Mouse (Mus musculus) left cerebral cortex, postnatal 25 days (tissue): ENCODE results near the gene Fbxo11. TPM values are rescaled to one million over a fixed set of nuclear protein-coding genes. Genes with fewer than 3 reads are reported as not detected.

Experiments used
- DNase-seq, 2 experiments: peaks; one replicate each; pipeline ENCODE4 v3.0.0; 2022; ENCODE audit warnings: low spot score in 2 of 2, mixed read lengths in 1 of 2
- intact Hi-C: fragments of 180-260 bp; cut with DNase I; formaldehyde crosslinking; loops from one replicate; pipeline ENCODE4 v1.15.1; 2025
- total RNA-seq, 2 experiments: library from RNA; stranded (reverse); gene quantifications; 2 replicates each; pipeline ENCODE4 v1.2.3; 2021

Gene Fbxo11
- total RNA-seq, 2 experiments from 2014 or later: 118 to 119 TPM

- no peak for DNase-seq
- intact Hi-C loops: loop anchor here (5.0 kb wide), 1 partner anchor 374 kb away; the partner anchor contains the start of gene Foxn2
These were observed 3.1 kb upstream of the Fbxo11 start for GRCm38 (mm10) chr17:88068024-88068719.

GRCm38 (mm10) chr17:88067202-88067901 is 2.3 kb upstream of the Fbxo11 start:
- intact Hi-C loops: loop anchor here (2.0 to 5.0 kb wide), 2 partner anchors 375 to 463 kb away; partner anchors contain the start of genes Foxn2 and Ppp1r21
- no peak for DNase-seq

- intact Hi-C loops: loop anchor here (1.0 to 5.0 kb wide), 3 partner anchors 186 to 464 kb away; partner anchors contain the start of genes Foxn2 and Ppp1r21
- no peak for DNase-seq
These were observed 1.7 kb upstream of the Fbxo11 start for GRCm38 (mm10) chr17:88066799-88067198.

- DNase-seq: peak; percentile 89 to 95
- intact Hi-C loops: loop anchor here (1.0 to 5.0 kb wide), 3 partner anchors 186 to 465 kb away; partner anchors contain the start of genes Foxn2 and Ppp1r21
These were observed 933 bp upstream of the Fbxo11 start for GRCm38 (mm10) chr17:88065801-88066646.

- intact Hi-C loops: loop anchor here (1.0 to 5.0 kb wide), 2 partner anchors 34 to 378 kb away; partner anchors contain the start of gene Foxn2
These were observed 602 bp downstream of the Fbxo11 start for GRCm38 (mm10) chr17:88064347-88065030.

GRCm38 (mm10) chr17:88063980-88064346 is 1.1 kb downstream of the Fbxo11 start:
- peak; percentile 73 to 76 for DNase-seq
- intact Hi-C loops: loop anchor here (1.0 kb wide), 1 partner anchor 34 kb away; no protein-coding TSS in a partner anchor

More at GRCm38 (mm10) chr17:88064347-88065030, 602 bp downstream of the Fbxo11 start:
- DNase-seq: peak; percentile 50 to 63

GRCm38 (mm10) chr17:88062860-88063580 is 2.1 kb downstream of the Fbxo11 start:
- intact Hi-C loops: no loop called here

GRCm38 (mm10) chr17:88061942-88062341 is 3.1 kb downstream of the Fbxo11 start:
- no peak for DNase-seq
- intact Hi-C loops: no loop called here

More at GRCm38 (mm10) chr17:88062860-88063580, 2.1 kb downstream of the Fbxo11 start:
- DNase-seq: no peak

GRCm38 (mm10) chr17:88058280-88058679 is 6.8 kb downstream of the Fbxo11 start:
- no peak for DNase-seq
- intact Hi-C loops: no loop called here

GRCm38 (mm10) chr17:88057846-88058245 is 7.2 kb downstream of the Fbxo11 start:
- no peak for DNase-seq
- intact Hi-C loops: no loop called here

- intact Hi-C loops: no loop called here
- no peak for DNase-seq
These were observed 13.4 kb downstream of the Fbxo11 start for GRCm38 (mm10) chr17:88051679-88052078.

- DNase-seq: no peak
- intact Hi-C loops: no loop called here
These were observed 14.2 kb downstream of the Fbxo11 start for GRCm38 (mm10) chr17:88050892-88051291.

GRCm38 (mm10) chr17:88050318-88050717 is 14.8 kb downstream of the Fbxo11 start:
- intact Hi-C loops: no loop called here
- DNase-seq: no peak

- no peak for DNase-seq
- intact Hi-C loops: no loop called here
These were observed 22.7 kb downstream of the Fbxo11 start for GRCm38 (mm10) chr17:88042099-88043086.

- intact Hi-C loops: no loop called here
- DNase-seq: no peak
These were observed 24.3 kb downstream of the Fbxo11 start for GRCm38 (mm10) chr17:88040810-88041209.

GRCm38 (mm10) chr17:88034418-88034817 is 30.7 kb downstream of the Fbxo11 start:
- no peak for DNase-seq
- intact Hi-C loops: no loop called here

GRCm38 (mm10) chr17:88031755-88032154 is 33.3 kb downstream of the Fbxo11 start:
- no peak for DNase-seq
- intact Hi-C loops: no loop called here
